In the genomic region with DNA sequence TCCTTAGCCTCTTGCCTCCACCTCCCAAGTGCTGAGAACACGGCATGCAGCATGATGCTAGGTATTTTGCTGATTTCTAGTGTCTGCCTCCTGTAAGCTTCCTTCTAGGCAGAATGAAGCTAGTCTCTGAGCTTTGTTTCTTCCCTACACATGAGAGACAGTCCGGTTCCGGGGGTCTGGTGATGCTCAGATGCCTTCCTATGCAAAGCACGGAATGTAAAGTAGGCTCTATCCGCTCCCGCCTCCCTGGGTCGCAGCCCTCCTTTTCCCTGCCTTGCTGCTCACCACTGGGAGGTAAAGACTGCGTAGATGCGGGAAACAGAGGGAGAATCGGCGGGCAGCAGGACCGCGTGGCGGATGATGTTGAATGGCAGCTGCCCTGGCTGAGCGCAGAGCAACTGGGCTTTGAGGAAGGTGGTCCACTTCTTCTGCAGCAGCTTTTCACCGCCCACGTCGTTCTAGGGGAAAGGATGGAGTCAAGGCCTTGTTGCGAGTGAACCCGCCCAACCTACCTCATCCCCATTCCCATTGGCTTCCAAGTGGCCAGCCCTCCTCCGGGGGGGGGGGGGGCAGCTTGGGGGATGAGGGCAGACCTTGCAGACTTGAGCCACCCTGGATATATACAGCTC, we compare ENCODE assay signal across 9 mouse cellular contexts. TPM values are rescaled to one million over a fixed set of nuclear protein-coding genes. Genes with fewer than 3 reads are reported as not detected.
DNase-seq lines count a peak whose midpoint lies in the region; ATAC-seq lines count a peak whose summit lies in the region.
"Had no signal": no experiment of that assay in that cellular context is flagged by ENCODE, and none has a peak within 500 bp of the region (broad histone marks: within the 10 kb centered on the region; RNA-seq: fewer than 3 reads in every experiment).

No protein-coding gene starts in this region.

- H3K27ac ChIP-seq in lung, embryonic 16.5 days (ENCODE audit: low read length), result no peak overlapping the region
- H3K27ac ChIP-seq in heart, embryonic 15.5 days, result no peak overlapping the region
- no peak overlapping the region for H3K27ac ChIP-seq in liver, embryonic 13.5 days
- H3K27ac ChIP-seq: macrophage had no signal

- H3K4me2 ChIP-seq in lung, embryonic 16.5 days (ENCODE audit: low read depth, low read length), result peak overlapping the region; percentile 46
- peak overlapping the region; percentile 50 for H3K4me2 ChIP-seq in heart, embryonic 15.5 days
- H3K4me2 ChIP-seq in liver, embryonic 13.5 days, result peak overlapping the region; percentile 28; the same call in 1 of the 2 replicates

- H3K9me3 ChIP-seq in lung, embryonic 16.5 days (ENCODE audit: control insufficient read depth, low read length), result no peaks in the 10 kb centered on the region
- no peaks in the 10 kb centered on the region for H3K9me3 ChIP-seq in heart, embryonic 15.5 days (replicated peaks)
- no peaks in the 10 kb centered on the region for H3K9me3 ChIP-seq in liver, embryonic 13.5 days (replicated peaks)

- H3K4me3 ChIP-seq in lung, embryonic 16.5 days (ENCODE audit: low read length), result peak overlapping the region; percentile 33
- peak overlapping the region; percentile 20 for H3K4me3 ChIP-seq in heart, embryonic 15.5 days
- no peak overlapping the region for H3K4me3 ChIP-seq in liver, embryonic 13.5 days (replicated peaks)

- 11% methylated on average over 20 of the region's 21 CpGs for WGBS in lung, embryonic 16.5 days
- 14% methylated on average over 21 of the region's 21 CpGs for WGBS in heart, embryonic 15.5 days
- 19% methylated on average over 21 of the region's 21 CpGs for WGBS in liver, embryonic 13.5 days (ENCODE audit: insufficient replicate concordance)

- peak overlapping the region; percentile 42 for H3K9ac ChIP-seq in lung, embryonic 16.5 days (ENCODE audit: low read length)
- H3K9ac ChIP-seq in heart, embryonic 15.5 days, result no peak overlapping the region
- H3K9ac ChIP-seq in liver, embryonic 13.5 days, result no peak overlapping the region

- peak; percentile 37; the same call in 1 of the 2 replicates for ATAC-seq in lung, embryonic 16.5 days (ENCODE audit: low read depth)
- ATAC-seq in heart, embryonic 15.5 days (replicated peaks; ENCODE audit: insufficient number of reproducible peaks, insufficient read depth, low FRiP score, low read depth), result no peak
- ATAC-seq in liver, embryonic 13.5 days (ENCODE audit: low read depth), result no peak

- DNase-seq in lung, postnatal 25 days (ENCODE audit: low spot score), result no peak
- peak; percentile 83 for DNase-seq in embryo, embryonic 10 days (ENCODE audit: low spot score)
- DNase-seq in liver, embryonic 13.5 days, result no peak
- DNase-seq in spleen, adult 12 weeks (ENCODE audit: low spot score), result no peak
- DNase-seq in frontal cortex, postnatal 14 days (ENCODE audit: low spot score in 2 of 2), result no peak
- DNase-seq in kidney, postnatal 14 days, result no peak

- H3K4me1 ChIP-seq in lung, embryonic 16.5 days (replicated peaks; ENCODE audit: control insufficient read depth, insufficient read depth, low read length), result peaks cover 4% of the 10 kb centered on the region; the same call in 1 of the 2 replicates
- peaks cover 16% of the 10 kb centered on the region for H3K4me1 ChIP-seq in heart, embryonic 15.5 days (replicated peaks)
- H3K4me1 ChIP-seq in liver, embryonic 13.5 days (replicated peaks), result peaks cover 35% of the 10 kb centered on the region

- no peaks in the 10 kb centered on the region for H3K36me3 ChIP-seq in lung, embryonic 16.5 days (ENCODE audit: control insufficient read depth, insufficient read depth, low read length)
- no peaks in the 10 kb centered on the region for H3K36me3 ChIP-seq in heart, embryonic 15.5 days
- peaks cover 6% of the 10 kb centered on the region; the same call in 1 of the 2 replicates for H3K36me3 ChIP-seq in liver, embryonic 13.5 days

- H3K27me3 ChIP-seq in lung, embryonic 16.5 days (ENCODE audit: control insufficient read depth, insufficient read depth, low read depth, low read length), result no peaks in the 10 kb centered on the region
- peaks cover 27% of the 10 kb centered on the region for H3K27me3 ChIP-seq in heart, embryonic 15.5 days
- H3K27me3 ChIP-seq in liver, embryonic 13.5 days, result peaks cover 64% of the 10 kb centered on the region

RNA-seq across cellular contexts. Expression of a gene that starts 11.5 kb away (rescaled TPM):
- polyA plus RNA-seq in lung, embryonic 16.5 days (2015; fragmentation: Nextera tagmentation; extraction: Ambion mirVana), result 6.3 TPM in 2 replicates
- polyA plus RNA-seq in heart, embryonic 15.5 days (2015; fragmentation: Nextera tagmentation; extraction: Ambion mirVana), result 2.1 and 5.3 TPM in 2 replicates
- 13.8 and 15.8 TPM in 2 replicates for polyA plus RNA-seq in liver, embryonic 13.5 days (2015; fragmentation: Nextera tagmentation; extraction: Ambion mirVana)

RNA-seq across cellular contexts. Expression of a gene that starts 24.6 kb away (rescaled TPM):
- 15.2 and 16.0 TPM in 2 replicates for polyA plus RNA-seq in lung, embryonic 16.5 days (2015; fragmentation: Nextera tagmentation; extraction: Ambion mirVana)
- polyA plus RNA-seq in heart, embryonic 15.5 days (2015; fragmentation: Nextera tagmentation; extraction: Ambion mirVana), result 11.8 and 14.1 TPM in 2 replicates
- 10.4 and 13.2 TPM in 2 replicates for polyA plus RNA-seq in liver, embryonic 13.5 days (2015; fragmentation: Nextera tagmentation; extraction: Ambion mirVana)

RNA-seq across cellular contexts. Expression of a gene that starts 39.4 kb away (rescaled TPM):
- 130 and 147 TPM in 2 replicates for polyA plus RNA-seq in lung, embryonic 16.5 days (2015; fragmentation: Nextera tagmentation; extraction: Ambion mirVana)
- polyA plus RNA-seq in heart, embryonic 15.5 days (2015; fragmentation: Nextera tagmentation; extraction: Ambion mirVana), result 83.6 and 96.3 TPM in 2 replicates
- 97.1 and 105 TPM in 2 replicates for polyA plus RNA-seq in liver, embryonic 13.5 days (2015; fragmentation: Nextera tagmentation; extraction: Ambion mirVana)
